Mouse (Mus musculus): Measurements from ENCODE around the gene Olfr324. TPM values are rescaled to one million over a fixed set of nuclear protein-coding genes. Genes with fewer than 3 reads are reported as not detected.

Gene Olfr324
- polyA plus RNA-seq (2017; shearing (Covaris generic)), result not detected

DNA sequence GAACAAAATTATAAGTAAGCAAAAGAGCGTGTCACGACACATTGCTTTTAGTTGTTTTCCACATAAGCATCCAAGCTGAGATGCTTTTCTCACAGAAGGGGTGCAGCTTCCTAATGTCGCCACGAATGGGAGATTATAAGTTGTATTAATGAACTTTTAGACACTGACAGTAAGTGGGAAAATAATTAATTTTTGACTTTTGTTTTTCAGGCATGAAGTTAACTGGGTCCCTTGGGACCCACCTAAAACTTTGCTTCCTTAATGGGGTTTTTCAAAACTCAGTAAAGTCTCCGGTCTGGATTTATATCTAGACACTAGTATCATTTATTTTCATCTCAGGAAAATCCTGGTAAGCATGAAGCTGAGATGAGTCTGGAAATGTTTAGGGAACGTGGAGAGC, at the start of gene Olfr324:
Gene Olfr324 (plus strand): TSS at position 301 of the 400 bp plus-strand sequence.
- ATAC-seq, result no peak

DNA sequence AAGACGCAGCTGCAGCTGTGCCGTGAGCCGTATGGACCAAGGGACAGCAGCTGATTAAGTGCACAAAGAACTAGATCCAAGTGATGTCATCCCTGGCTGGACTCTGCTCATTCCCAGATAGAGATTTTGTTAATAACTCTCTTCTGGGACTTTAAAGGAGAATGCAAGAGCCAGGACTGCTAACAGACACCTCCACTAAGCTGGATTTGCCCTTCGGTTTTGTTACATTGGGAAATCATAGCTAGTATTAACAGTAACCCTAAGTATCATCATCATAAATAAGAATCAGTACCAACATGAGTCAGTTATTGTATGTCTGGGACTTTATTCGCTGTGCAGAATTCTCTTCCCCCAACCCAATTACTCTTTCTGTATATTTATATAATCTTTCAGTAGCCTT, 48.6 kb upstream of the Olfr324 start, which contains the start of gene Olfr329-ps:
Gene Olfr329-ps (minus strand): TSS at position 101 of the 400 bp plus-strand sequence.
- no peak for ATAC-seq

- no peak for ATAC-seq
Measured at GRCm38 (mm10) chr11:58555536-58555935, 39.4 kb upstream of the Olfr324 start, which contains the start of gene Olfr328. Olfr328 (minus strand) TSS chr11:58555636.

GRCm38 (mm10) chr11:58570405-58570804, 24.5 kb upstream of the Olfr324 start, which contains the start of gene Olfr224:
Olfr224 (minus strand) TSS chr11:58570553.
- ATAC-seq, result no peak

DNA sequence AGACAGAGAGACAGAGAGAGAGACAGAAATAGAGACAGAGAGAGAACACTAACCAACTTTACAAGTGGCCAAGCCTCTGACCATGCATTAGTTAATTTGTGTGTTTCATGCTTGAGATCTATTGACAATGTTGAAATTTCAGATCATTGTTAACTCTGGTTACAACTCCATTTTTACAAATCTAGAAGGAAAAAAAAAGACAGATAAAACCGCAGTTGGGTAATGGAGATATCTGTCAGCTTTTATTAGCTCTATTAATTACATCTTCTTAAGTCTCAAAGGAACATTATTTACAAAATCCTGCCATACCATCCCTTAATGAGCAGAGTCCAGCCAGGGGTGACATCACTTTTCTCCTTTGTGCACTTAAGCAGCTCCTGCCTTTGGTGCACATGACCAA, 17.5 kb upstream of the Olfr324 start, which contains the start of gene Olfr325:
Gene Olfr325 (plus strand): TSS at position 301 of the 400 bp plus-strand sequence.
- ATAC-seq, result no peak

DNA sequence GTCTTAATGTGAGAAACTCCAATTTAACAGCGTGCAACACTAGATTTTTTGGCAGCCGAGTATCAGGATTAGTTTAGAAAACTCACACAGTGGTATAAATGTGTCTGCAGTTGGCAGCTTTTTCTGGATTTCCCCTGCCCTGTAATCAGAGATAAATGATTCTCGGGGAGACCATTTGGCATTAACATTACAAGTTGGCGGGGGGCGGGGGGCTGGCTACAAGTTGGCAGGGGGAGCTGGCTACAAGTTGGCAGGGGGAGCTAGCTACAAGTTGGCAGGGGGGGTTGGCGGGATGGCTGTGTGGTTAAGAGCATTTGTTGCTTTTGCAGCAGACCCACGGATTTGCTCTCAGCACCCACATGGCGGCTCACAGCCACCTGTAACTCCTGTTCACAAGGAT, 16.3 kb upstream of the Olfr324 start:
- ATAC-seq, result no peak

GRCm38 (mm10) chr11:58587898-58588348, 7.0 kb upstream of the Olfr324 start:
- ATAC-seq, result no peak

DNA sequence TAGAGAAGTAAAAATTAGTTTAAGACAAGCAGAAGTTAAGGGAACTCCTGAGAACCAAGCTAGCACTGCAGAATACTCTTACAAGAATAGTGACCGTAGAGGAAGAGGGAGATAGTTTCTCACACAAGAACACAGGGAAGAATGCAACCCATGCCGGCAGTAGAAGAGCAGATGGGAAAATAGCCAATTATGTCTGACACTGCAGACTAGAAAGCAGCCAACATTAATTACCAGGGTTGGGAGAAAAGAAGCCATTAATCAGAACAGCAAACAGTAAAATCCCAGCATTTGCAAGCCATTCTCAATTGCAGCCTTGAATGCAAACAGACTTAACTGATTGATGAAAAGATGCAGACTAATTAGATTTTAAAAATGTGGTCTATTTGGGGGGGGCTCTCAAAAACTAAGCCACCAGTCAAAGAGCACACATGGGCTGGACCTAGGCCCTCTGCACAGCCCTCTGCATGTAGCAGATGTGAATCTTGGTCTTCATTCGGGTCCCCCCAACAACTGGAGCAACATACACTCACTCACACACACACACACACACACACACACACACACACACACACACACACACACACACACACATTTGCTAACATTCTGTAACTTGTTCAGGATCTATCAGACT, 6.2 kb upstream of the Olfr324 start:
- ATAC-seq, result no peak

GRCm38 (mm10) chr11:58597837-58598236, 2.9 kb downstream of the Olfr324 start:
- ATAC-seq, result no peak

DNA sequence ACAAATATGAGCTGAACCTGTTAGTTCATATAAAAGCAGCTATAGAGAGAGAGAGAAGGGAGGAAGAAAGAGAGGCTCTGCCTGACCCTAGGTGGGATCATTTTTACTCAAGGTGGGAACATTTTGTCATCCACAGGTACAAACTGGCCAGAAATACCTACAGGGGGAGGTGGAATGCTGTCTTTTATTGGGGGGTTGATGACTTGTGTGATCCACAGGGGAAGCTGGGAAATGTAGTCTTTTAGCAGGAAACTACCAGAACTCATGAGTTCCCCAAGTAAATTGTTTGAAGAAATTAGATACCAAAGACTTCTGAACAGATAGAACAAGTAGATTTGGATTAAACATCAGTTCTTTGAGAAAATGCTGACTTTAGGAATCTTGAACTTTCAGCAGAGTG, 7.1 kb downstream of the Olfr324 start:
- ATAC-seq, result no peak

- ATAC-seq, result no peak
Measured at GRCm38 (mm10) chr11:58602800-58603560, 8.1 kb downstream of the Olfr324 start.

- ATAC-seq, result no peak
Measured at GRCm38 (mm10) chr11:58604688-58605087, 9.8 kb downstream of the Olfr324 start.

GRCm38 (mm10) chr11:58605228-58605627, 10.3 kb downstream of the Olfr324 start:
- ATAC-seq, result no peak

- no peak for ATAC-seq
Measured at GRCm38 (mm10) chr11:58606177-58606919, 11.4 kb downstream of the Olfr324 start.

- ATAC-seq, result no peak
Measured at GRCm38 (mm10) chr11:58607030-58607429, 12.1 kb downstream of the Olfr324 start.

DNA sequence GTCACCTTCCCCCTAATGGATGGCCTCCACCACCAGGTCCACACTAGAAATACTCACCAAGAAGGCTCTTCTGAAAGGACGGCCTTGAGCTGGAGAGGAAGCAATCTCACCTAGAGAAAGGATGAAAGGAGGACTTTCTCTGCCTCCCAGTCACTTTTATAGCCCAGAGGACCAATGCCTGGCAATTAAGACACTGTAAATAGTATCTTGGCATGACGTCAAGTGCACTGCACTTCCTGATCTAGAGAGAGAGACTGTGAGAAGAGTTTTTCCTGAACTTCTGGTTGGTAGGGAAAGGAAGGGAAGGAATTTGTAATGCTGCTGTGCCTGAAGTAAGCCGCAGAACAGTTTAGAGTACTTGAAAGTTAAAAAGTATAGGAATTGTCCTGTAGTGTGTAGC, 18.4 kb downstream of the Olfr324 start:
- no peak for ATAC-seq

GRCm38 (mm10) chr11:58614526-58614925, 19.6 kb downstream of the Olfr324 start:
- ATAC-seq, result no peak

DNA sequence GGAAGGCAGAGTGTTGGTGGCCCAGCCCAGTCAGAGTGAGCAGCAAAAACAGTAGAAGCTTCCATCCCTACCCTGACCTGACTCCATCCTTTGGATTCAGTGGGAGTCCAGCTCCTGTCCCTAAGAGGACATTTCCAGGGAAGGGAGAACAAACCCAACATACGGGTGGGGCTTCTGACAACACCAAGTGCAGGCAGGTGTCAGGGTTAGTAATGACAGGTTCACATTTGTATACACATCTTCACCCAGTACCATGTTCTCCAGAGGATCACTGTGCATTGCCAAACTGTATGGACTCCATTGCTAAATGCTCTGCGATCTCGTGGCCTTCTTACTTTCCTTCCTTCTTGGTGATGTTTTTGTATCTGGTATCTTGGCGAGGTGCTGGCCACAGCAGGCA, 21.1 kb downstream of the Olfr324 start, which contains the start of gene 2210407C18Rik:
Gene 2210407C18Rik (minus strand): TSS at position 101 of the 400 bp plus-strand sequence.
- no peak for ATAC-seq

GRCm38 (mm10) chr11:58618369-58618768, 23.5 kb downstream of the Olfr324 start:
- ATAC-seq, result no peak

DNA sequence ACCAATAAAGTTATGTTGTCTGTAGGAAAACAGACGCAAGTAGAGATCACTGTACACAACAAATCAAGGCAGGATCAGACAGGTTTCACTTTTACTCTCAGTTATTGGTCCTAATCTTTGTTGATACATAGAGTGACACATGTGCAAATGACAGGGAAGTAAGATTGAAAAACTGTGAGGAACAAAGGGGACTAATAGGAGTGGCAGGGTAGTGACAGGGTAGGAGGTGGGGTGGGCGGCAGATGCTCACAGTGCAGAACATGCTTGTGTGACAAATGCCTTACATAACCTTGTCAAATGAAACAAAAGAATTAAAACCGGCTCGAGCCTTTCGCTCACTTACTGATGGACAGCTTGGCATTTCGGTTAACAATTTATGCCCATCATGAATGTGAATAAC, 23.9 kb downstream of the Olfr324 start:
- ATAC-seq, result no peak

GRCm38 (mm10) chr11:58626146-58626545, 31.2 kb downstream of the Olfr324 start:
- ATAC-seq, result no peak

GRCm38 (mm10) chr11:58630401-58630800, 35.5 kb downstream of the Olfr324 start, which contains the start of gene Olfr323:
Olfr323 (minus strand) TSS chr11:58630501.
- ATAC-seq, result no peak

DNA sequence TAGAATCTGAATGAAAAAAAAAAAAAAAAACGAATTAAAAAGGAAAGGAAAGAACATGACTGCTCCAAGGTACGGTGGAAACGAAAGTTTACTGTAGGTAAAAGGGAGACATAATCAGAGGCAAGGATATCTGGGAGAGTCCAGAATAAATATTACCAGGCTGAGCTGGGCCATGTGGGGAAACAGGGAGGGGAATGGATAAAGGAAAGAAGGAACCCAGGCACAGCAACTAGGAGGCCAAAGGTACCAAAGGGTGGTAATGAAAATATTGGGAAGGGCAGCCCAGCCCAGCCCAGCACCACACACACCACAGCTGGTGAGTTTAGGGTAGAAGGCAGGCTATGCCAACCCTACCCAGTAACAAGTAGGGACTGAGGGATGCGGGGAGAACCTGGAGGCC, 40.0 kb downstream of the Olfr324 start:
- ATAC-seq, result no peak

Data from inflammation-experienced regulatory T-cells, adult 6 months (primary cell).